ENCODE assay signal across 8 mouse cellular contexts in the genomic region with DNA sequence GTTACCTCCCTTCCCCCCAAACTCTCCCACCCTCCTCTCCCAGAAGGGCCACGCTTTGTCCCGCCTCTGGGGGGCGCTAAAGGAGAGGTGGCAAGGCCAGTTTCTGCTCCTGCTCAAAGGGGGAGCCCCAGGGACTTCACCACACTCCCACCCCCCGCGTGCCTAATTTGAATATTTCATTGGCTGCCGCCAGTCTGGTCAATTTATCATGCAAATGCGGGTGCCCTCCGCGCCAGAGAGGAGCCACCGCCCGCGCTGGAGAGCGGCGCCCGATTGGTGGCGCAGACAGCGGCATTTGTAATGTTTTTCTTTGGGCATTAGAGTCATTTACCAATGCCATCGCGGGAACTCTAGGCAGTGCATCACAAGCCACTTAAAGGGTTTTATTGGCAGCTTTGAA. TPM values are rescaled to one million over a fixed set of nuclear protein-coding genes. Genes with fewer than 3 reads are reported as not detected.
DNase-seq lines count a peak whose midpoint lies in the region; ATAC-seq lines count a peak whose summit lies in the region.

No protein-coding gene starts in this region.

- H3K27me3 ChIP-seq in kidney, embryonic 15.5 days, result peaks cover 86% of the 10 kb centered on the region
- peaks cover 77% of the 10 kb centered on the region for H3K27me3 ChIP-seq in midbrain, embryonic 12.5 days

- H3K9ac ChIP-seq in kidney, embryonic 15.5 days, result no peak overlapping the region
- H3K9ac ChIP-seq in midbrain, embryonic 12.5 days (replicated peaks), result no peak overlapping the region

- peak overlapping the region; percentile 32; the same call in 1 of the 2 replicates for H3K4me2 ChIP-seq in kidney, embryonic 15.5 days
- H3K4me2 ChIP-seq in midbrain, embryonic 12.5 days (replicated peaks), result peak overlapping the region; percentile 13; the same call in 1 of the 2 replicates

- H3K4me3 ChIP-seq in kidney, embryonic 15.5 days (replicated peaks), result peak overlapping the region; percentile 3; the same call in 1 of the 2 replicates
- H3K4me3 ChIP-seq in midbrain, embryonic 12.5 days, result no peak overlapping the region

- H3K4me1 ChIP-seq in kidney, embryonic 15.5 days, result peaks cover 23% of the 10 kb centered on the region
- H3K4me1 ChIP-seq in midbrain, embryonic 12.5 days, result peaks cover 21% of the 10 kb centered on the region

- H3K27ac ChIP-seq in kidney, embryonic 15.5 days, result no peak overlapping the region
- no peak overlapping the region for H3K27ac ChIP-seq in midbrain, embryonic 12.5 days (replicated peaks)

- no peaks in the 10 kb centered on the region for H3K36me3 ChIP-seq in kidney, embryonic 15.5 days
- H3K36me3 ChIP-seq in midbrain, embryonic 12.5 days, result no peaks in the 10 kb centered on the region

- no peaks in the 10 kb centered on the region for H3K9me3 ChIP-seq in kidney, embryonic 15.5 days (replicated peaks)
- H3K9me3 ChIP-seq in midbrain, embryonic 12.5 days, result no peaks in the 10 kb centered on the region

- peak; percentile 52 to 61 for DNase-seq in left cerebral cortex, adult 18-20 months (ENCODE audit: low spot score in 2 of 2)
- DNase-seq in left cerebral cortex, adult 8-10 months (ENCODE audit: low spot score in 2 of 2), result no peak
- DNase-seq in adrenal gland, postnatal 14 days, result peak; percentile 68
- peak; percentile 31 for DNase-seq in forelimb bud, embryonic 11.5 days (ENCODE audit: low read depth, low spot score)
- no peak for DNase-seq in adipocyte (ENCODE audit: low spot score)

- under 1% methylated on average over 19 of the region's 19 CpGs for WGBS in kidney, embryonic 15.5 days
- WGBS in midbrain, embryonic 12.5 days, result 1% methylated on average over 19 of the region's 19 CpGs

- no peak for ATAC-seq in kidney, embryonic 15.5 days (replicated peaks; ENCODE audit: low FRiP score)
- ATAC-seq in midbrain, embryonic 12.5 days (ENCODE audit: low FRiP score, low read depth), result 0 out of 2 replicates have a peak, but pooled peaks have one; percentile 34
- no peak for ATAC-seq in megakaryocyte, adult 5-6 weeks (ENCODE audit: poor library complexity, severe bottlenecking)

RNA-seq across cellular contexts. Expression of gene Tshz3, which starts 7.4 kb away (rescaled TPM):
- total RNA-seq in left cerebral cortex, adult 18-20 months (2021), result 10 to 100 TPM; 42.9 to 45.6 TPM
- total RNA-seq in left cerebral cortex, adult 8-10 months (2022), result 10 to 100 TPM; 43.1 to 48.9 (median 45.9) TPM
- 5.3 and 5.8 TPM in 2 replicates for total RNA-seq in adrenal gland, postnatal 14 days (2021)
- polyA plus RNA-seq in kidney, embryonic 15.5 days (2015; fragmentation: Nextera tagmentation; extraction: Ambion mirVana), result 9.1 and 12.3 TPM in 2 replicates
- polyA plus RNA-seq in midbrain, embryonic 12.5 days (2016; fragmentation: Nextera tagmentation; extraction: Ambion mirVana), result 4.9 and 5.6 TPM in 2 replicates
- 0.21 and 0.33 TPM in 2 replicates for total RNA-seq in megakaryocyte, adult 5-6 weeks (2015)
- 0.07 and 0.41 TPM in 2 replicates for total RNA-seq in megakaryocyte, adult 5-6 weeks (2017)

Comparison
In these comparisons a context has a peak if more than half of its experiments do, and no peak if none do; other contexts are left out.
1. DNase-seq: peak in left cerebral cortex, adult 18-20 months (2 of 2), adrenal gland, postnatal 14 days (single experiment) and forelimb bud, embryonic 11.5 days (single experiment); none in left cerebral cortex, adult 8-10 months (0 of 2) and adipocyte (single experiment).